Mouse (Mus musculus): ENCODE measurements at regions not wholly inside any gene's neighbourhood (a gene's known extent, or its start where the extent isn't known, plus 50 kb on each side); places are given as distances from the start of the nearest gene placed in this dataset.

- TF ChIP-seq CTCF (IDR thresholded peaks at IDR 0.05; ENCODE audit: borderline replicate concordance, control insufficient read depth, extremely low read depth, insufficient read depth, low read length, poor library complexity) (no peak), POLR2A (IDR thresholded peaks at IDR 0.05; ENCODE audit: control insufficient read depth, extremely low read depth, insufficient read depth, low read length, poor library complexity) (no peak)
Observed at GRCm38 (mm10) chr14:115010877-115011276, 81.1 kb upstream of the Gpc5 start.
